Mouse (Mus musculus) embryo, embryonic 10.5 days (tissue): ENCODE measurements at regions not wholly inside any gene's neighbourhood (a gene's known extent, or its start where the extent isn't known, plus 50 kb on each side); places are given as distances from the start of the nearest gene placed in this dataset.

Experiments
- DNase-seq: peaks from one replicate; pipeline ENCODE4 v3.0.0-alpha.2; 2015; ENCODE audit warnings: low spot score

- DNase-seq: no peak
Observed at GRCm38 (mm10) chr2:134730547-134730946, 55.3 kb upstream of the Plcb1 start.

DNA sequence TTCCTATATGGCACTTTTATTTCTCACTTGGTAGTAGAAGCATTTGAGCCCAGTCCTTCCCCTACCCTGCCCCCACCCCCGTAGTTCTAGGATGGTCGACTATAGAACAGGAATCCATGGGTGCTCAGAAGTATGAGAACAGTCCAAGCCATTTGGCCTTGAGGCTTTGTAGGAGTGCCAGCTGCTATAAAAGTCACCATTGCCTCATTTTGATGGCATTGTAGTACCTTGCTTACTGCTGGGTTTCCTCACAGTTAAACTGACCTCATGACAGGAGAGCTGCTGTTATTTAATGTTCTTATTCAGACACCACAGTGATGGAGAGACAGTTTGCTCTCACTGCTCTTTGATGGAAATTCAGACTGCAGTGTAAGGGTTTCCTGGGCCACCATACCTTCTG, 59.2 kb upstream of the Plcb1 start:
- DNase-seq: no peak

DNA sequence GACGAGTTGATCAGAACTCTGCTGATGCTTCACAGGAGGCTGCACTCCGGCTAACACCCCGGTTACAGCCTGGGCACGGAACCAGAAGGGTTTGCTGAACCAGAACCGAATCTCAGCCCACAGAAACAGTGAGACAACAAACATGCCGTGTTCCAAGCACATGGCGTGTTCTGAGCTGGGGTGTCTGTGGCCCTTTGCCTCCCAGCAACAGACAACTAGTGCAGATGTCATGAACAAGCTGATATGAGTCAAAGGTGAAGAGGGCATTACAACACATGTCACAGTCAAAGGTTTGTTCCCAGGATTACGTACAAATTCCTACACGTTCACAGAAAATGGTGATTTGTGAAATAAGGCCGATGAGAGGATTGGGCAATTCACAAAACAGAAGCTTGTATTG, 61.8 kb upstream of the Plcb1 start:
- DNase-seq: no peak

DNA sequence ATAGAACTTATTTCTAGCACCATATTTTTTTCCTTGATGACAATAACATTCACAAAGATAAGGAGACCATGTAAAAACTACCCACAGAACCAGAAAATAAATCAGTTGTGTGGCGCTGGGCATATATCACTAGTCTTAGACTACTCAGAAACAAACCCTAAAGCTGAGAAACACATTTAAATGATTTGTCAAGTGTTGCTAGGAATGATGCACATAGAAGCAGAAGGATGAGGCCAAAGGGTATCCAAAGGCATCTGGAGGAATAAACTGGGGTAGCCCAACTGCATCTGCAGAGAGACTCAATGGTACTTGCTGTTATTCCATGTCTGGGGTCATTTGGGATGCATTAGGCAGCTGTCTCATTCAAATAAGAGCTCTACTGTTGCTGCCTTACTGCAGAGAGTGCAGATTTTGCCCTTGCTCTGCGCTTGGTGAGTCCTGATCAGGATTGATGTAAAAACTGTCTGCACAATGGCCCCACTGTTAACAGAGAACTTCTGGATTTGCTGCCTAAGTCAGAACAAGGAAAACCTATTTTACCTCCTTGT, 68.0 kb upstream of the Plcb1 start:
- peak; percentile 35 for DNase-seq

DNA sequence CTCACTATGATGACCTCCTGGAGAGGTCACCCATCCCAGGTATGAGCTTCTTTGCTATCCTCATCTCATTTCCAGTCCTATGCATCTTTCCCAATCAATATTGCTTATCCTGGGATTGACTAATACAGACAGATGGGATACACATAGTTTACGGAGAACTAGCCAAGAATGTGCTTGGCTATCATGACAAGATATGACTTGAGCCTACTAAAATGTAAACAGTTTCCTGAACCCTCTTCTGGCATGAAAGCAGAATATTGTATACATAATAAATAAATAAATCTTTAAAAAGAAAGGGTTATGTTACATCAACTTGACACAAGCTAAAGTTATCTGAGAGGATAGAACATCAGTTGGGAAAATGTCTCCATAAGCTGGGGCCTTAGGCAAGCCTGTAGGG, 69.3 kb upstream of the Plcb1 start:
- DNase-seq: no peak

DNA sequence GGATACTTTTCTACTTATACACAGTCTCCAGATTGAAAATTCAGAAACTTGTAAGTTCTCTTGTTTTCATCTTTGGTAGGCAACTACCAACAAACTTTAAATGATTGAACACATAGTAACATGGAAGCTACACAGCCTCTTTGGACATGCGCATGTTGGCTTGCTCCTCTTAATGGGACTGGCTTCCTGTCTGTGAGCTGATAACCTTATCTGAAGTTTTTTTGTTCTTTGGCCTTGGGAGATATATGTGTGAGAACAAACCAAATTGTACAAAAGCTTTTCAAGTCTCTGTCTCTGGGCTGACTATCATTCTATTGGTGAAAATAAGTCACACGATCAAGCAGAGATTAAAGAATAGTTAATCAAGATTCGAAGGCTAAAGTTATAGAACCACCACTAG, 70.1 kb upstream of the Tmx4 start:
- no peak for DNase-seq

GRCm38 (mm10) chr2:134708754-134709153, 64.8 kb upstream of the Tmx4 start:
- DNase-seq: no peak

DNA sequence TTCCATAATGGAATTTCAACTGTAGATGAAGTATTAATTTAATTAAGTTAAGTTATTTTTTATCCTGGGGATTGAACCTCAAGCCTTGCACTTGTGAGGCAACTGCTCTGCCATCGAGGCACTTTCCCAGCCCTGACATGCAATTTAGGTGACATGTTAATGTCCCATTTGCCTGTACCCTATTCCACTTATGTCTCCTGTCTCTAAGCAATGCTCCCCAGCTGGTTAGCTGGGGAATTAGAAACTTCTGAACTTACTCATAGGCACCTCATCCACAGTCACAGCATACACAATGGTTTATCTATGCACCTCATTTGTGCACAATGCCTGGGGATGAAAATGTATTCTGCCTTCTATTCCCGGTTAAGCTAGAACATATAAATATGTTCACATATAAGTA, 59.1 kb upstream of the Tmx4 start:
- DNase-seq: no peak

- no peak for DNase-seq
Observed at GRCm38 (mm10) chr2:134697424-134697823, 53.5 kb upstream of the Tmx4 start.

DNA sequence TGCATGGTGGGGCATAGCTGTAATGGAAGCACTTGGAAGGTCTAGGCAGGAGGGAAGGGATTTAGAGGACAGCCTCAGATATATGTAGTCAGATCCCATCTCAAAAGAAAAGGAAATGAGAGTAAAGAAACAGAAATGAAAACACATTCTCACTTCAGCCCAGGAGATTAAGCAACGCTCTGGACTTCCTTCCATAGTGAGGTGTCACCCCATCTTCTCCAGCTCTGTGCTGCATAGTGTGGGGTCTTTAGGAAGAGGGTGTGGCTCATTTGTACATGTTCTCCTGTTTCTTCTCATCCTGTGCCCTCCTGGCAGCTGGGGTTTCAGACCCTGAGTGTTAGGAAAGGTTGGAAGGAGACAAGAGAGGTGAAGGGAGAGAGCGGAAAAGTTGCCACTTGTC, 52.4 kb upstream of the Tmx4 start:
- no peak for DNase-seq
